Mouse (Mus musculus) megakaryocyte, embryonic 14.5 days (primary cell): ENCODE measurements around the gene Stard9.

Experiments used
- FLI1 ChIP-seq: IDR thresholded peaks from 2 replicates; pipeline ENCODE4 v1.6.1; 2012; ENCODE audit warnings: low read length, inconsistent platforms, mixed read lengths
- GATA1 ChIP-seq: IDR thresholded peaks from 3 replicates; pipeline ENCODE4 v1.6.1; 2012; ENCODE audit warnings: mixed read lengths, low read length, inconsistent platforms, borderline replicate concordance

GRCm38 (mm10) chr2:120697767-120698166 is 68.8 kb downstream of the Stard9 start:
- no peak for TF ChIP-seq GATA1
- no peak for TF ChIP-seq FLI1
